Comparison of ENCODE assay signal across 8 mouse cellular contexts in the genomic region with DNA sequence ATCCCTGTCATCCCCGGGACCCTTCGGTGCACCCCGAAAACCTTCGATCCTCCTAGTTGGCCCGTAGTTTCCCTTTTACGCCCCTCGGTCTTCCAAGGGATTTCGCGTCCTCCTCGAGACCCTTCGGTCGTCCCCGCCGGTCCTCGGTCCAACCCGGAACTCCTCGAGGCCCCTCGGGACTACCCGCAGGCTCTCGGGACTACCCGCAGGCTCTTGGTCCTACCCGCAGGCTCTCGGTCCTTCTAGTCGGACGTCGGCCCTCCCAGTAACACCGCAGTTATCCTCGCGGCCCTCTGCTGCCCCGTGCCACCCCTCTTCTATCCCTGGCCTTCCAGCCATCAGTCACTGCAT. TPM values are rescaled to one million over a fixed set of nuclear protein-coding genes. Genes with fewer than 3 reads are reported as not detected.
DNase-seq lines count a peak whose midpoint lies in the region; ATAC-seq and TF ChIP-seq lines count a peak whose summit lies in the region.

No protein-coding gene starts in this region.

- H3K9ac ChIP-seq in kidney, postnatal 0 days (ENCODE audit: low read depth, low read length) = peak overlapping the region; percentile 96

- no peak for TF ChIP-seq POLR2A in spleen, adult 2 months (IDR thresholded peaks at IDR 0.05; ENCODE audit: low read depth, low read length)

- no peak for TF ChIP-seq CTCF in kidney, postnatal 0 days (IDR thresholded peaks at IDR 0.05; ENCODE audit: low read depth)
- TF ChIP-seq CTCF in spleen, adult 2 months (IDR thresholded peaks at IDR 0.05; ENCODE audit: extremely low read depth, insufficient read depth, insufficient read length, insufficient replicate concordance) = no peak

- H3K36me3 ChIP-seq in kidney, postnatal 0 days (ENCODE audit: insufficient read depth, low read length) = peaks cover 33% of the 10 kb centered on the region
- peaks cover 23% of the 10 kb centered on the region for H3K36me3 ChIP-seq in spleen, adult 2 months (ENCODE audit: control insufficient read depth, insufficient read depth, low read length)

- H3K4me1 ChIP-seq in kidney, postnatal 0 days (replicated peaks; ENCODE audit: insufficient read depth, low read length) = no peaks in the 10 kb centered on the region; the same call in 1 of the 2 replicates
- peaks cover 9% of the 10 kb centered on the region for H3K4me1 ChIP-seq in spleen, adult 2 months (ENCODE audit: control insufficient read depth, insufficient read depth, insufficient read length)

- peak overlapping the region; percentile 99 for H3K4me3 ChIP-seq in kidney, postnatal 0 days (replicated peaks; ENCODE audit: low read depth, low read length)
- peak overlapping the region; percentile 96 for H3K4me3 ChIP-seq in spleen, adult 2 months (ENCODE audit: extremely low read depth, insufficient read depth, insufficient read length)

- DNase-seq in urinary bladder, adult 2 months (ENCODE audit: low spot score) = peak; percentile 26
- no peak for DNase-seq in urinary bladder, postnatal 10 days (ENCODE audit: low spot score)
- peak; percentile 22 for DNase-seq in cerebellum, adult 9-11 months
- DNase-seq in kidney, postnatal 0 days (ENCODE audit: low spot score) = peak; percentile 13
- DNase-seq in spleen, adult 2 months (ENCODE audit: low read depth in 1 of 2, low spot score in 2 of 2) = peak in 1 of 2 experiments; percentile 8

- no peaks in the 10 kb centered on the region for H3K9me3 ChIP-seq in kidney, postnatal 0 days (replicated peaks; ENCODE audit: low read length)

- H3K27me3 ChIP-seq in kidney, postnatal 0 days (ENCODE audit: insufficient read depth, low read length) = no peaks in the 10 kb centered on the region
- no peaks in the 10 kb centered on the region for H3K27me3 ChIP-seq in spleen, adult 2 months (ENCODE audit: control insufficient read depth, insufficient read depth, low read length)

- under 1% methylated on average over 30 of the region's 30 CpGs for WGBS in kidney, postnatal 0 days
- under 1% methylated on average over 30 of the region's 30 CpGs for WGBS in spleen, adult 2 months

- peak overlapping the region; percentile 56 for H3K27ac ChIP-seq in kidney, postnatal 0 days
- no peak overlapping the region for H3K27ac ChIP-seq in spleen, adult 2 months (ENCODE audit: insufficient read depth, low read length)

- peak; percentile 40 for ATAC-seq in granulocyte monocyte progenitor cell, adult 5-6 weeks (replicated peaks; ENCODE audit: poor library complexity, severe bottlenecking)
- ATAC-seq in kidney, postnatal 0 days (replicated peaks; ENCODE audit: low FRiP score, low read depth) = 0 out of 2 replicates have a peak, but pooled peaks have one; percentile 45
- ATAC-seq in megakaryocyte, adult 5-6 weeks (ENCODE audit: poor library complexity, severe bottlenecking) = peak; percentile 36
- no peak for ATAC-seq in monocyte, adult 5-6 weeks (replicated peaks; ENCODE audit: insufficient number of reproducible peaks, low FRiP score, low TSS enrichment, poor library complexity, severe bottlenecking)

- peak overlapping the region; percentile 94 for H3K4me2 ChIP-seq in kidney, postnatal 0 days (ENCODE audit: low read length)

RNA-seq across cellular contexts. Expression of a gene that starts 0.5 kb away (rescaled TPM):
- polyA plus RNA-seq in urinary bladder, adult 2 months (2012; rRNA removed) = 122 and 134 TPM in 2 replicates
- total RNA-seq in granulocyte monocyte progenitor cell, adult 5-6 weeks (2014; fragmentation: Nextera tagmentation) = 96.1 and 104 TPM in 2 replicates
- total RNA-seq in granulocyte monocyte progenitor cell, adult 5-6 weeks (2017) = 77.1 and 85.0 TPM in 2 replicates
- 237 and 239 TPM in 2 replicates for polyA plus RNA-seq in kidney, postnatal 0 days (2015; fragmentation: Nextera tagmentation; extraction: Ambion mirVana)
- 93.7 and 101 TPM in 2 replicates for total RNA-seq in megakaryocyte, adult 5-6 weeks (2015)
- total RNA-seq in megakaryocyte, adult 5-6 weeks (2017) = 84.6 and 102 TPM in 2 replicates
- 103 and 111 TPM in 2 replicates for polyA plus RNA-seq in spleen, adult 2 months (2012; rRNA removed)
- 122 to 164 TPM (median 146 TPM) in 3 replicates for total RNA-seq in monocyte, adult 5-6 weeks (2017)

RNA-seq across cellular contexts. Expression of a gene that starts 38.1 kb away (rescaled TPM):
- polyA plus RNA-seq in urinary bladder, adult 2 months (2012; rRNA removed) = 1.0 and 1.2 TPM in 2 replicates
- 2.6 and 3.4 TPM in 2 replicates for total RNA-seq in granulocyte monocyte progenitor cell, adult 5-6 weeks (2014; fragmentation: Nextera tagmentation)
- 2.9 and 3.1 TPM in 2 replicates for total RNA-seq in granulocyte monocyte progenitor cell, adult 5-6 weeks (2017)
- 3.3 and 3.9 TPM in 2 replicates for polyA plus RNA-seq in kidney, postnatal 0 days (2015; fragmentation: Nextera tagmentation; extraction: Ambion mirVana)
- 0.11 and 0.32 TPM in 2 replicates for total RNA-seq in megakaryocyte, adult 5-6 weeks (2015)
- total RNA-seq in megakaryocyte, adult 5-6 weeks (2017) = 0.07 and 0.08 TPM in 2 replicates
- 26.8 and 35.7 TPM in 2 replicates for polyA plus RNA-seq in spleen, adult 2 months (2012; rRNA removed)
- total RNA-seq in monocyte, adult 5-6 weeks (2017) = 1.6 TPM in 1 of 3 replicates, not detected in the others
